Mouse (Mus musculus): ENCODE results near the gene Lmna.

DNA sequence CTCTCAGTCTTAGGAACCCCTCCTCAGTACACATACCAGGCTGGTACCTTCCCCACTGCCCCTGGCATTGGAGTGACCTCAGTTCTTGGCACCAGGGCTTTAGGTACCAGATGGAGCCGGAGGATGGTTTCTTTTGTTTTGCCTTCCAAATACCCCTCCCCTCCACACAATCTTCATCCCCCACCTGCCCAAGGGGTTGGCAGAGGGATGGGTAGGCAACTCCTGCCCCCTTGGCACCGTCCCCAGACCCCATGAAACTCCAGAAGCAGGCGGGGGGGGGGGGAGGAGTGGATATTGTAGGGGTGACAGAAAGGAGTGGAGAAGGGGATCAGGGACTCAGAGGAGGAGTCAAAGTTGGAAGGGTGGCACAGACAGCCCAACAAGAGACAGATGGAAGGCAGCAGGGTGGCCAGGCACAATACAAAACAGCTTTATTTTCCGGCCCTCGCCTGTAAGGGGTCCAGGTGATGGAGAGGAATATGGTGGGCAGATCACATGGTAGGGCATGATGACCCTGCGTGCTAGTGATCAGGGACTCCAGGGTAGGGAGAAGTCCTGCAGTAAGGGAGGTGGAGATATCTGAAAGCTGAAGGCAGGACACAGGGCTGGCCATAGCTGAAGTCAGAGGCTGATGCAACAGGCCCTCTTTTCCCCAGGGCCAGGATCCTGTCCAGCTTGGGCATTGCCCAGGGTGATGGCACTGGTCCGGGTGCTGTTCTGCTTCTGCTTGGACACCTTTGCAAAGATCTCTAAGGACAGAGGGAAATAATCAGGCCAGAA, 32.1 kb upstream of the Lmna start:
- TF ChIP-seq CTCF (IDR thresholded peaks at IDR 0.05; ENCODE audit: extremely low read depth, insufficient read depth, insufficient read length, insufficient replicate concordance) (no peak), POLR2A (IDR thresholded peaks at IDR 0.05; ENCODE audit: low read depth, low read length) (no peak)
